15 mouse cellular contexts compared by ENCODE assay signal in genomic region chr4:145019121-145019714, GRCm38 (mm10).
DNase-seq lines count a peak whose midpoint lies in the region; ATAC-seq lines count a peak whose summit lies in the region.
"Had no signal": no experiment of that assay in that cellular context is flagged by ENCODE, and none has a peak within 500 bp of the region (broad histone marks: within the 10 kb centered on the region; RNA-seq: fewer than 3 reads in every experiment).

No protein-coding gene starts in this region.

- H3K4me2 ChIP-seq in liver, embryonic 16.5 days (ENCODE audit: low read depth, low read length) = no peak overlapping the region
- H3K4me2 ChIP-seq: heart, embryonic 11.5 days; hindbrain, embryonic 15.5 days; lung, embryonic 15.5 days; midbrain, embryonic 15.5 days had no signal

- ATAC-seq in activated CD4-positive, CD25-positive, alpha-beta regulatory T cell, adult 4 months = peak; percentile 70
- ATAC-seq in liver, embryonic 16.5 days (ENCODE audit: low read depth) = peak; percentile 22; the same call in 1 of the 2 replicates
- ATAC-seq: midbrain, embryonic 15.5 days had no signal

- peaks cover 14% of the 10 kb centered on the region for H3K4me1 ChIP-seq in liver, embryonic 16.5 days (ENCODE audit: control insufficient read depth, low read depth, low read length)
- H3K4me1 ChIP-seq: hindbrain, embryonic 15.5 days; midbrain, embryonic 15.5 days had no signal

- no peaks in the 10 kb centered on the region for H3K9me3 ChIP-seq in liver, embryonic 16.5 days (replicated peaks; ENCODE audit: control insufficient read depth, low read length)
- H3K9me3 ChIP-seq: hindbrain, embryonic 15.5 days; lung, embryonic 15.5 days; midbrain, embryonic 15.5 days had no signal

- peak overlapping the region; percentile 45 for H3K27ac ChIP-seq in liver, embryonic 16.5 days (ENCODE audit: low read length)
- H3K27ac ChIP-seq: hindbrain, embryonic 15.5 days; lung, embryonic 15.5 days; midbrain, embryonic 15.5 days had no signal

- 46% methylated on average over 3 of the region's 3 CpGs for WGBS in liver, embryonic 16.5 days (ENCODE audit: insufficient replicate concordance)

- peak; percentile 31 for DNase-seq in lung, postnatal 25 days (ENCODE audit: low spot score)
- DNase-seq in lung, postnatal 10 days = no peak
- DNase-seq in thymus, postnatal 14 days = peak; percentile 53
- no peak for DNase-seq in gastrocnemius, postnatal 4 days (ENCODE audit: low spot score in 2 of 2)
- DNase-seq in adrenal gland, adult 8-10 months = no peak
- no peak for DNase-seq in retina, embryonic 14.5 days (ENCODE audit: low spot score)
- DNase-seq: cerebellum, adult 8-10 months; kidney, adult 9 months; right cerebral cortex, adult 18-20 months had no signal

- H3K27me3 ChIP-seq in liver, embryonic 16.5 days (ENCODE audit: control insufficient read depth, insufficient read depth, low read depth, low read length) = no peaks in the 10 kb centered on the region
- H3K27me3 ChIP-seq: hindbrain, embryonic 15.5 days; lung, embryonic 15.5 days; midbrain, embryonic 15.5 days had no signal

- no peak overlapping the region for H3K9ac ChIP-seq in liver, embryonic 16.5 days (ENCODE audit: low read depth, low read length)
- H3K9ac ChIP-seq: hindbrain, embryonic 15.5 days; lung, embryonic 15.5 days; midbrain, embryonic 15.5 days had no signal

- peaks cover 6% of the 10 kb centered on the region; the same call in 1 of the 2 replicates for H3K36me3 ChIP-seq in liver, embryonic 16.5 days (ENCODE audit: control insufficient read depth, insufficient read depth)

- H3K4me3 ChIP-seq in liver, embryonic 16.5 days (ENCODE audit: low read depth, low read length) = no peak overlapping the region
- H3K4me3 ChIP-seq: hindbrain, embryonic 15.5 days; lung, embryonic 15.5 days; midbrain, embryonic 15.5 days had no signal

Comparison
In these comparisons a context has a peak if more than half of its experiments do, and no peak if none do; other contexts are left out.
1. DNase-seq: peak in lung, postnatal 25 days (single experiment) and thymus, postnatal 14 days (single experiment); none in lung, postnatal 10 days (single experiment), gastrocnemius, postnatal 4 days (0 of 2), adrenal gland, adult 8-10 months (single experiment) and retina, embryonic 14.5 days (single experiment).